Mouse (Mus musculus): Measurements from ENCODE around the gene Gm2004. TPM values are rescaled to one million over a fixed set of nuclear protein-coding genes. Genes with fewer than 3 reads are reported as not detected.
"Not testable (repeated sequence)": the region's sequence is repeated elsewhere in the genome, so short reads cannot be mapped to it uniquely, and the experiment has no call there.

Gene Gm2004
- polyA plus RNA-seq (2015; fragmentation: Nextera tagmentation; extraction: Ambion mirVana), result 1.3 and 1.4 TPM in 2 replicates

DNA sequence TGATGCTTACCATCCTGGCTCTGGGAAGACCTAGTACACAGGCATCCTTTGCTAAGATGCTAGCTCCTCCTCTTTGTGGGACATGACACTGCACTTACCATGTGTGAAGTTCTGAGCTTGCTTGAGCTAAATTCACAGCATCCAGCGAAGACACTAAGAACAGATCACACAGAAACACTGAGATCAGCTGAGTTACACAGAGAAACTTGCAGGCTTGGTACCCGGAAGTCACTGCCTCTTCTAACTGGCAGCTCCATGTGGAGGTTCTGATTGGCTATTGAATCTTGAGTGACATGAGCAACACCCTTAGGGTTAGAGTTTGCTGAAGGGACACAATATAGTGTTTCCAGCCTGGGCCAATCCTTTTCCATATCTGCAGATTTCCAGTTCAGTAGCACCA, at the start of gene Gm2004:
Gene Gm2004 (minus strand): TSS at position 101 of the 400 bp plus-strand sequence.
- not testable (repeated sequence) for ATAC-seq (ENCODE audit: insufficient number of reproducible peaks, low FRiP score, low TSS enrichment, low read depth); H3K36me3 ChIP-seq; H3K27ac ChIP-seq; H3K9me3 ChIP-seq; H3K4me2 ChIP-seq; H3K9ac ChIP-seq; H3K4me1 ChIP-seq; H3K4me3 ChIP-seq; H3K27me3 ChIP-seq
- WGBS, result no CpG with 5 or more reads among the region's 2 CpGs

Other genes starting within 250 kb of the Gm2004 start
- gene Zfp966, start 218.7 kb downstream of the Gm2004 start, polyA plus RNA-seq (2015; fragmentation: Nextera tagmentation; extraction: Ambion mirVana), result 3.1 and 3.3 TPM in 2 replicates
- 20.0 and 28.1 TPM in 2 replicates for gene Gm2026, start 184.5 kb downstream of the Gm2004 start, polyA plus RNA-seq (2015; fragmentation: Nextera tagmentation; extraction: Ambion mirVana)
- 5.6 and 8.7 TPM in 2 replicates for gene 2210418O10Rik, start 76.7 kb upstream of the Gm2004 start, polyA plus RNA-seq (2015; fragmentation: Nextera tagmentation; extraction: Ambion mirVana)
- not detected in 2 replicates for gene Gm11009, start 169.7 kb upstream of the Gm2004 start, polyA plus RNA-seq (2015; fragmentation: Nextera tagmentation; extraction: Ambion mirVana)